Mouse (Mus musculus) kidney, postnatal 4 days (tissue): ENCODE results near the gene Mrpl37.

Experiments used
- DNase-seq, 2 experiments: peaks; one replicate each; pipeline ENCODE4 v3.0.0; 2021; ENCODE audit warnings: mixed read lengths in 2 of 2

Gene Mrpl37

DNA sequence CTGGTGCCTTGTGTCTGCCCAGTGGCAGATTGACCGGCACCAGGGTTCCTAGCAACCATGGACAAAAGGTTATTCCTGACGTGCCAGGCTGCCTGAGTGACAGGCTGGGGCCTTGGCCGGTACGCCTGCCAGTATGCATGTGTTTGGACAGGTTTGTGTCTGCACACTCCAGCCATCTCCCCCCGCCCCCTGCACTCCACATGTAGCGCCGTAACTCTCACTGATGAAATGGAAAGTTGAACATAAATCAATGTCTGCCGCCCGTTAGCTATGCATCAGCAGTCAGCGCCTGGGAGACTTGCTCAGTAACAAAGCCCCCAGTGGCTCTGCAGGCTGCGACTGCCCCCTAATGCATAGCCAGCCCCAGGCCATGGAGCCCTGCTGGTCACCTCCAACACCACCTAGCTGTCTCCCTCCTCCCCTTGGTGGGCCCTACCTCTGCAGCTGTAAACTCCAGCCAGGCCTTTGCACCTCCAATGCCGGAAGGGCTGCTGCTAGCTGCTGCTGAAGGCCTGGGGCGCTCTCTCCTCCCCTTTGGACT is 50.6 kb downstream of the Mrpl37 start:
- DNase-seq, result peak; percentile 73 to 83

DNA sequence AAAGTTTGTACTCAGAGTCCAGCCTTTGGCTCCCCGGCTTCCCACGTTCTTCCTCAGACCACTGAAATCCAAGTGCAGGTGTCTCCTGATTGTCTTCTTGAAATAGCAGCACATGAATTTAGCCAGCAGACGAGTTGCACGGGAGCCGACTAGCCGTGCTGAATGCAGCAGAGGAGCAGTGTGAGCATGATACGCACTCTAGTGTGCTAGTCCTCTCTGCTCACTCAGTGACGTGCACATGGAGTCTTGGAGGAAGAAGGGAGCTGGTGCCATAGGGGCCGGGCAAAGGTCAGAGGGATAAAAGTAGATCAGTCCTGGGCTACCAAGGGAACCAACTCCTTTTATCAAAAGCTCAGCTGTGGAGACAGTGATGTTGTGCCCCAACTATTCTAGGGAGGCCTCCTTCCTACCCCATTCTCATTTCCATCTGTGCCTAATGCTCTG is 52.8 kb downstream of the Mrpl37 start:
- no peak for DNase-seq

- DNase-seq, result no peak
These were observed 53.4 kb downstream of the Mrpl37 start for GRCm38 (mm10) chr4:107013119-107013816.

GRCm38 (mm10) chr4:107012574-107012973 is 54.1 kb downstream of the Mrpl37 start:
- DNase-seq, result no peak

DNA sequence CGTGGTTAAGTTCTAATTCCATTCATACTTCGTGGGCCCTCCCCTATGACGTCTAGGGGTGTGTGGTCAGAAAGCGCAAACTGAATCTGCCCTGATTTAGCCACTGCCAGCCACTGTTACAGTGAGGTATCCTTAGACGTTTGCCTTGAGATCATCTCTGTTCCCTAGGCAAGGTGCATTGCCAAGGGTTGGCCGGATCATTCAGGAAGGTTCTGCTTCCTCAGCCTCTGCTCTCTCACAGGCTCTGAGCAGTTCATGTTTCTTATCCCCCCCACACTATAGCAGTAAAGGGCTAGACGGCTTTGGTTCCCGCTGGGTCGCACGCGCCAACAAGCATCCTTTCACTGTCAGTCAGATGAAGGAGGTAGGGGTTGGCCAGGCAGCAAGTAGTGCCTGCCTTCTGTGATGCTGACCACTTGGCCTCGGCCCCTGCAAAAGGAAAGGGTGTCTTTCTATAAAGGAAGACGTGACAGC is 54.6 kb downstream of the Mrpl37 start:
- peak; percentile 31 to 43 for DNase-seq

DNA sequence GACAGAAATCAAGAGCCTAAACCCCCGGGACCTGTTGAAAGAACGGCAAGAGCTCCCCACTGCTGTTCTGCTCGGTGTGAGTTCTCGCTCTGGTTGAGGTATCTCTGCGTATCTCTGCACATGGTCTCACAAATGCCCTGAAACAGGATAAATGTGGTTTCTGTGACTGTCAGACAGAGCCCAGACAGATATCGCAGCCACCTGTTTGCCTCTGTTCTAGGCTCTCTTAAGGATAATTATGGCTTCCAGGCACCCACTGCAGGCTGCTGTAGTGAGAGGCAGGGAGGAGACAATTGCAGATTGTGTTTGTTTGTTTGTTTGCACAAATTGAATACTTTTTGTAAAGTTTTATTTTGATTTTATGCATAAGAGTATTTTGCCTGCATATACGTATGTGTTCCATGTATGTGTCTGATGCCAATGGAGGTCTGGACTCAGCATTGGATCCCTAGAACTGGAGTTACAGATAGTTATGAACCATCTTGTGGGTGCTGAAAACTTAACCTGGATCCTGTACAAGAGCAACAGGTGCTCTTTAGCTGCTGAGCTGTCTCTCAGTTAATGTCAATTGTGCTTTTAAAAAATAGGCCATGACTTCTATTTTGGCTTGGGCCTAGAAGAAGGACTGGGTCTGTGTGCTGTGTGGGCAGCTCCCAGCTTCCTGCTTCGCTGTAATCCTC is 55.2 kb downstream of the Mrpl37 start:
- no peak for DNase-seq

GRCm38 (mm10) chr4:107009548-107009947 is 57.1 kb downstream of the Mrpl37 start:
- DNase-seq, result no peak

DNA sequence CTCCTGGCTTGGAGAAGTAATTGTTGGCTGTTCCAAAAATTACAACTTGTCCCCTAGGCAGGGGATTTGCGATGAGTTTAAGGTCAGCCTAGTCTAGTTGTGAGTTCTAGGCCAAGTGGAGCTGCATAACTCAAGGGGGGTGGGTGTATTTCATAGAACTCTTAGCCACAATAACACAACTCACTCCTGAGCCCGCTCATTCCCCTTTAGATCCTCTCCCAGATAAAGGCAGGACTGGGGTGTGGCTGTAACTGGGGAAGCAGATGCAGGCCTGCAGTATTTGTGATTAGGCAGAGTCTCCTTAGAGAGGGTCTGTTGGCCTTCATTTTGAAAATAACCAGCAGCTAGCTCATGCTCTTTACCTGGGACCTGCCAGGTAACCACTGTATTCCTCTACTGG is 58.5 kb downstream of the Mrpl37 start:
- no peak for DNase-seq

DNA sequence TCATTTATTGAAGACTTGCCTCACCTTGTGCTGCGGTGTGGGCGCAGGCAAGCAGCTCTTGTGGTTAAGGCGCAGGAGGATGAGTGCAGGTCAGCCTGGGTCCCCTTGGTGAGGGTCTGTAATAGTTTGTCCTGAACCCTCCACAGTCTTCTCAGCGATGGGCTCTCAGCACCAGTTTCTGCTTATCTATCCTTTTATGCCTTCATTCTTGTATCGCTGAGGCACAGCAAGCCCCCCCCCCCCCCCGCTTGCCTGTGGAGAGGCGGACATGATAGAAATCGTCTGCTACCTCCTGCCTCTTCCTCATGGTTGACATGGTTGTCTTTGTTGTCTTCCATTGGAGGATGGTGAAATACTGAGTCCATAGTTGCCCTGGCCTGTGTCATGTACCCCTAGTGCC is 59.3 kb downstream of the Mrpl37 start:
- DNase-seq, result no peak

DNA sequence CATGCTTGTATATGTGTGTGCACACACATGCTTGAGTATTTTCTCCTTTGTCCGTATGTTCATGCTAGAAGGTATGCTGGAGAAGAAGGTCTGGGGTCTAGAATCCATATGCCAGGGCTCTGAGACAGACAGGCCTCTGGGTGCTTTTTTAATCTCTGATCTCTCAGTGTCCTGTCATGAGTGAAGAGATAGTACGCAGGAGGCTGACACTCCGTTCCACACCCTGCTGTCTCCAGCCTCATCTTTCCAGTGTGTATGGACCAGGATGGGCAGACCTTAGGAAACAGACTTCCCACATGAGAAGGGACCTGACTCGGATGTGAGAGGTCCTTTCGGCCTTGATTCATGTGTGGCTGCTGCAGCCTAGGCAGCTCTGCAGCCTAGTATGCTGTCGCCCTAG is 59.9 kb downstream of the Mrpl37 start:
- no peak for DNase-seq

DNA sequence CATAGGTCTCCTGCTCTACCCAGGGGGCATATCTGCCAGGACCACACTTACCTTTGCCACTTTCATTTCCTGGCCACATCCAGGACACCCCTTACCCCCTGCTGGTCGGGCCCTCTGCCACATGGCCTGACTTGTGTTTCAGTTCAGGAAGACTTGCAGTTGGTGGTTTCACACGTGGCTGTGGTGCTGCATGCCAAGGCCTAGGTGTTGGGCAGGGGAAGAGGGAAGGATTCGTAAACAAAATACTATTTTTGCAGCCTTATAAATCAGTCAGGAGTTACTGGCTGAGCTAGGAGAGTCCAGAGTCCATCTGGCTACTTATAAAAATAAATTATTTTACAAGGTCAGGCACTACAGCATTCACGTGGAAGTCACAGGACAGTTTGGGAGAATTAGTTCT is 60.4 kb downstream of the Mrpl37 start:
- no peak for DNase-seq
